Mouse (Mus musculus) limb, embryonic 12.5 days (tissue): ENCODE results near the gene Cib3. TPM values are rescaled to one million over a fixed set of nuclear protein-coding genes. Genes with fewer than 3 reads are reported as not detected.

Experiments
- ATAC-seq: fragments of 200-750 bp; cut with Nextera tagmentation; 2 replicates; pipeline ENCODE4 v1.8.0; 2017; ENCODE audit warnings: low read depth, moderate TSS enrichment; ENCODE audit not compliant: insufficient number of reproducible peaks, insufficient read depth, low FRiP score, low TSS enrichment
- H3K27ac ChIP-seq: fragments of 300-500 bp; sonication (generic); 2 replicates; pipeline ENCODE4 v1.5.1; 2016; ENCODE audit warnings: mild to moderate bottlenecking, moderate library complexity
- H3K27me3 ChIP-seq: fragments of 300-500 bp; sonication (generic); 2 replicates; pipeline ENCODE4 v1.6.1; 2016; ENCODE audit warnings: mild to moderate bottlenecking, moderate library complexity
- H3K36me3 ChIP-seq: fragments of 300-500 bp; sonication (generic); 2 replicates; pipeline ENCODE4 v1.6.1; 2016; ENCODE audit warnings: mild to moderate bottlenecking, moderate library complexity
- H3K4me1 ChIP-seq: fragments of 300-500 bp; sonication (generic); replicated peaks from 2 replicates; pipeline ENCODE4 v1.6.1; 2016
- H3K4me2 ChIP-seq: fragments of 300-500 bp; sonication (generic); 2 replicates; pipeline ENCODE4 v1.6.1; 2016; ENCODE audit warnings: mild to moderate bottlenecking, moderate library complexity
- H3K4me3 ChIP-seq: fragments of 300-500 bp; sonication (generic); replicated peaks from 2 replicates; pipeline ENCODE4 v1.5.1; 2016; ENCODE audit warnings: mild to moderate bottlenecking
- H3K9ac ChIP-seq: fragments of 300-500 bp; sonication (generic); replicated peaks from 2 replicates; pipeline ENCODE4 v1.6.1; 2016; ENCODE audit warnings: mild to moderate bottlenecking, moderate library complexity
- H3K9me3 ChIP-seq: fragments of 300-500 bp; sonication (generic); 2 replicates; pipeline ENCODE4 v1.6.1; 2016; ENCODE audit warnings: mild to moderate bottlenecking, moderate library complexity
- WGBS: fragments of 180-500 bp; shearing (Covaris S2); methylation state at CpG from one replicate; pipeline ENCODE4 v1.1.7; 2016; 5-methylcytosine and 5-hydroxymethylcytosine counted together
- polyA plus RNA-seq: library from polyadenylated mRNA; unstranded; fragments of >200 nt; fragmentation: Nextera tagmentation; extraction: Ambion mirVana; gene quantifications from 2 replicates; pipeline ENCODE4 v1.2.1, GENCODE M21; 2016

Gene Cib3
- polyA plus RNA-seq, 1 experiment from 2014 or later = not detected

GRCm38 (mm10) chr8:72169098-72169668 is 43.5 kb downstream of the Cib3 start:
- Histone ChIP-seq H3K4me1 (no peaks in the 10 kb centered on the region), H3K4me2 (no peak overlapping the region), H3K9me3 (no peaks in the 10 kb centered on the region), H3K27me3 (no peaks in the 10 kb centered on the region), H3K4me3 (no peak overlapping the region), H3K36me3 (peaks cover 88% of the 10 kb centered on the region), H3K27ac (no peak overlapping the region), H3K9ac (no peak overlapping the region)
- ATAC-seq = no peak
- WGBS = 90% methylated on average over 3 of the region's 3 CpGs

- H3K4me1 ChIP-seq = peaks cover 18% of the 10 kb centered on the region
- no peaks in the 10 kb centered on the region for H3K9me3 ChIP-seq
- H3K4me2 ChIP-seq = peak overlapping the region; percentile 91; the same call in 1 of the 2 replicates
- peak overlapping the region; percentile 89; the same call in 1 of the 2 replicates for H3K4me3 ChIP-seq
- no peak overlapping the region for H3K27ac ChIP-seq
- ATAC-seq = no peak
- no peak overlapping the region for H3K9ac ChIP-seq
- H3K27me3 ChIP-seq = no peaks in the 10 kb centered on the region
- H3K36me3 ChIP-seq = peaks cover 25% of the 10 kb centered on the region
Measured at GRCm38 (mm10) chr8:72162821-72163220, 49.8 kb downstream of the Cib3 start.

GRCm38 (mm10) chr8:72160707-72161697 is 51.6 kb downstream of the Cib3 start, which contains the start of gene Rab8a:
Gene Rab8a, plus strand, starts transcription at chr8:72161200.
- Histone ChIP-seq H3K4me2 (peak within 1 kb of the TSS; percentile 91), H3K4me1 (peaks cover 18% of the 10 kb centered on the region), H3K36me3 (peaks cover 16% of the 10 kb centered on the region), H3K9me3 (no peaks in the 10 kb centered on the region), H3K9ac (peak within 1 kb of the TSS; percentile 91), H3K27me3 (no peaks in the 10 kb centered on the region), H3K27ac (peak within 1 kb of the TSS; percentile 84), H3K4me3 (peak within 1 kb of the TSS; percentile 89)
- peak; percentile 100 for ATAC-seq
- under 1% methylated on average over 80 of the region's 82 CpGs for WGBS

GRCm38 (mm10) chr8:72160007-72160406 is 52.6 kb downstream of the Cib3 start:
- Histone ChIP-seq H3K4me3 (peak overlapping the region; percentile 40), H3K9ac (no peak overlapping the region), H3K4me1 (peaks cover 18% of the 10 kb centered on the region), H3K4me2 (peak overlapping the region; percentile 59), H3K27me3 (no peaks in the 10 kb centered on the region), H3K27ac (no peak overlapping the region), H3K36me3 (peaks cover 9% of the 10 kb centered on the region), H3K9me3 (no peaks in the 10 kb centered on the region)
- WGBS = 75% methylated on average over 3 of the region's 3 CpGs
- ATAC-seq = no peak

GRCm38 (mm10) chr8:72158726-72159125 is 53.9 kb downstream of the Cib3 start:
- ATAC-seq = no peak
- Histone ChIP-seq H3K27ac (no peak overlapping the region), H3K36me3 (peaks cover 6% of the 10 kb centered on the region), H3K9ac (no peak overlapping the region), H3K27me3 (no peaks in the 10 kb centered on the region), H3K4me2 (no peak overlapping the region), H3K4me3 (no peak overlapping the region), H3K9me3 (no peaks in the 10 kb centered on the region), H3K4me1 (peaks cover 18% of the 10 kb centered on the region)
- WGBS = 83% methylated on average over 3 of the region's 3 CpGs

- H3K27ac ChIP-seq = no peak overlapping the region
- H3K9ac ChIP-seq = no peak overlapping the region
- H3K4me3 ChIP-seq = no peak overlapping the region
- H3K36me3 ChIP-seq = peaks cover 12% of the 10 kb centered on the region
- peaks cover 18% of the 10 kb centered on the region for H3K4me1 ChIP-seq
- no peaks in the 10 kb centered on the region for H3K9me3 ChIP-seq
- no peak for ATAC-seq
- H3K4me2 ChIP-seq = no peak overlapping the region
- no peaks in the 10 kb centered on the region for H3K27me3 ChIP-seq
- 90% methylated on average over 2 of the region's 2 CpGs for WGBS
Measured at GRCm38 (mm10) chr8:72158096-72158495, 54.5 kb downstream of the Cib3 start.

Other genes starting within 250 kb of the Cib3 start
- 0.66 and 1.3 TPM in 2 replicates for gene Cyp4f18, start 203.2 kb downstream of the Cib3 start, polyA plus RNA-seq
- gene Olfr372, start 171.6 kb downstream of the Cib3 start, polyA plus RNA-seq = not detected in 2 replicates
- not detected in 2 replicates for gene Olfr373, start 129.7 kb downstream of the Cib3 start, polyA plus RNA-seq
- not detected in 2 replicates for gene Olfr374, start 105.8 kb downstream of the Cib3 start, polyA plus RNA-seq
- gene Tpm4, start 77.9 kb downstream of the Cib3 start, polyA plus RNA-seq = 668 and 683 TPM in 2 replicates
- gene Rab8a, start 51.6 kb downstream of the Cib3 start, polyA plus RNA-seq = 117 TPM in 2 replicates
- gene Hsh2d, start 23.2 kb downstream of the Cib3 start, polyA plus RNA-seq = not detected in 2 replicates
- not detected in 2 replicates for gene Gm11034, start 799 bp upstream of the Cib3 start, polyA plus RNA-seq
- 63.5 and 64.2 TPM in 2 replicates for gene Fam32a, start 6.9 kb upstream of the Cib3 start, polyA plus RNA-seq
- 122 and 123 TPM in 2 replicates for gene Ap1m1, start 27.2 kb upstream of the Cib3 start, polyA plus RNA-seq
- 30.3 and 32.4 TPM in 2 replicates for gene Gm10282, start 92.4 kb upstream of the Cib3 start, polyA plus RNA-seq
- 5.3 and 6.0 TPM in 2 replicates for gene Klf2, start 106.2 kb upstream of the Cib3 start, polyA plus RNA-seq
- gene Eps15l1, start 208.6 kb upstream of the Cib3 start, polyA plus RNA-seq = 71.8 and 74.6 TPM in 2 replicates
- 0.78 and 1.6 TPM in 2 replicates for gene Calr3, start 231.0 kb upstream of the Cib3 start, polyA plus RNA-seq
- 16.6 and 17.1 TPM in 2 replicates for gene 1700030K09Rik, start 231.0 kb upstream of the Cib3 start, polyA plus RNA-seq